Mouse (Mus musculus): ENCODE results near the gene Pcyt2.

Pcyt2 gene

DNA sequence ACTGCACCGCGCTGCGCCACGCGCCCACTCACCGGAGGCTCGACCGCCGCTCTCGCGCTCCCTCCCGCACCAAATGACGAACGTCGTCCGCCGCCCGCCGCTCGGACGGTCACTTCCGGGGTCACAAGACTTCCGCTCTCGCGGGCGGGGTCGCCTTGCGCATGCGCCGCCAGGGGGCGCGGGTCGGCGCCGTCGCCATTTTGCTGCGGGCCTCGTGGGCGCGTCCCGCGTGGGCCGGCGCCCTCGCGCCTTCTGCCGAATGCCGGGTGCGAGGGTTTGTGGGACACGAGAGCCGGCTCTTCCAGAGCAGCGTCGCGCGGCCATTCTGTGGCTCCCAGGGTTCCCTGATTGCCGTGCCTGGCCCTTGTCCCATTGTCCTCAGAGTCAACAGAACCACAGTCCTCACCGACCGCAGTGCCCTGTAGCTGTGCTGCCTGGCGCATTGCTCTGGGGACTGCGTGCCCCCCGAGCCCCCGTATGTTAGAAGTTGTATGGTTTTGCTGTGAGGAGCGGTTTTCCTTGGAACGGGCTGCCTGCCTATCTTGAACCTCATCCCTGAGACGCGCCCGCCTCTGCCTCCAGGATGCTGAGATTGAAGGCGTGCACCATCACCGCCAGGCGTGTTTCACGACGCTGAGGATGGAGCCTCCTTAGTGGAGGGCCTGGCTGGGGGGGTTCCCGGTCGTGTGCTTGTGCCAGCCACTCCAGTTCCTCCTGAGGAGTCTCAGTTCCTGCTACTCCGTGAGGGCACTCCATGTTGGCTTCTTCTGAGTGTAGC is 36.1 kb downstream of the Pcyt2 start, which contains the start of gene Arhgdia:
Gene Arhgdia (minus strand): TSS at position 135 of the 778 bp plus-strand sequence.
- DNase-seq (ENCODE audit: low read depth, low spot score) = peak; percentile 94

DNA sequence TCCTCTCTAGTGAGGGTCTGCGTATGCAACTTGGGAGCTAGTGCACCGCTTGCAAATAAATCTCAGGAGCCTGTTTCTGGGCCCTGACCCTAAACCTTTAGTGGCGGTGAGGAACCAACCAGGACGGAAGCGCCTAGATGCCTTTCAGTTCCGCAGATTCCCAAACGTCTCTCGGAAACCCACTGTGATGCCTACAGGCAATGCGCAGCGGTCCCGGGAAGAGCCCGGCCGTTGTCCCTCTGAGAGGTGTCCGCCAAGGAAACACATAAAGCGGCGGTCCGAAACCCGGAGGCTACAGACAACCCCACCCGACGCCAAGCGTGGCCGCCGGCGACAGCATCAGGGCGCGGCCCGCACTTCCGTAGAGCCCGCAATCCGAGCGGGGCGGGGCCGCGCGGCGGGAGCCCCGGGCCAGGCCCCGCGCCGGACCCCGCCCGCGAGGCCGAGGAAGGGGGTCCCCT is 36.8 kb downstream of the Pcyt2 start:
- DNase-seq (ENCODE audit: low read depth, low spot score) = peak; percentile 68

DNA sequence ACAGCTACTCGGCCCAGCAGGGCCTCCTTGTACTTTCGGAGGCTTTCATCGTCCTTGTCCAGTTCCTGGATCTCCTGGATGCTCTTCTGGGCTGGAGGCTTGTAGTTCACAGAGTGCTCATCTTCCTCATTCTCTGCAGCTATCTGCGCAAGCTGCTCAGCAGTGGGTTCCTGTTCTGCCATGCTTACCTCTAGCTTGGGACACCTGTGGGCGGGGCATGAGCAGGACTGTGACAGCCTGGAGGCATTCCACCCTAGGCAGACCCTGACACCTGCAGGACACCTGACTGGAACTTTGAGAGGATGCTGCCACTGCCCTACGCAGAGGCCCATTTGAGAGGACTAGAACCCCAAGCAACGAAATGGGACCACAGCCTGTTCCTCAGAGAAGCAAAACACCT is 37.5 kb downstream of the Pcyt2 start:
- peak; percentile 44 for DNase-seq (ENCODE audit: low read depth, low spot score)

DNA sequence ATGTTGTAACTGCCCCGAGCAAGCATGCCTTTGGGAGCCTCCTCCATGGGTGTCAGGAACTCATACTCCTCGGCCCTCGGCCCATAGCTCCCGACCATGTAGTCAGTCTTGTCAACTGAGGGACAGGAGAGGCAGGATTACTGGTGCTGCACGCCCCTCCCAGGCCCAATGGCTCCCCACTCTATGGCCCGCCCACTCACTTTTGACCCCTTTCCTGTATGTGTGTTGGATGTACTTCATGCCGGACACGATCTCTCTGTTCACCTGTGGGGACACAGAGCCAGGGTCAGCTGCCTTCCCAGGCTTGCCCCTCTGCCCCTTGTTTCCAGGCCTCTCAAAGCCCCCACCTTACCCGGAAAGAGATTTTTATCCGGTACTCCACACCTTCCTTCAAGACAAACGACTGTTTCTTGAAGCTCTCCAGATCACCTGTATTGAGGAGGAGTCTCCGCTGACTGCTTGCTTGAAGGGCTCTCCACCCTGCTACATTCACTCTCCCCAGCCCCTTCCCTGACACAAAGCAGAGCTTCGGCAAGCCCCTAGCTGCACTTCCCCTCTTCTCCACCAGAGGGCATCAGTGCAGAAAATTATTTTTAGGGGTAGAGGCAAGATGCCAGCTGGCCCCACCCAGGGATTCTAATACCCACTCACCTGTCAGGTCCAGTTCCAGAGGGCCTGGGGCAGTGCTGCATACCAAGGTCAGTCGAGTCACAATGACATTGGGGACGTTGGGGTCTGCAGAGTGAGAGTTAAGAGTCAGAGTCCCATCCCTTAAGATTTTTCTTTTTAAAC is 38.2 kb downstream of the Pcyt2 start:
- peak; percentile 85 for DNase-seq (ENCODE audit: low read depth, low spot score)

DNA sequence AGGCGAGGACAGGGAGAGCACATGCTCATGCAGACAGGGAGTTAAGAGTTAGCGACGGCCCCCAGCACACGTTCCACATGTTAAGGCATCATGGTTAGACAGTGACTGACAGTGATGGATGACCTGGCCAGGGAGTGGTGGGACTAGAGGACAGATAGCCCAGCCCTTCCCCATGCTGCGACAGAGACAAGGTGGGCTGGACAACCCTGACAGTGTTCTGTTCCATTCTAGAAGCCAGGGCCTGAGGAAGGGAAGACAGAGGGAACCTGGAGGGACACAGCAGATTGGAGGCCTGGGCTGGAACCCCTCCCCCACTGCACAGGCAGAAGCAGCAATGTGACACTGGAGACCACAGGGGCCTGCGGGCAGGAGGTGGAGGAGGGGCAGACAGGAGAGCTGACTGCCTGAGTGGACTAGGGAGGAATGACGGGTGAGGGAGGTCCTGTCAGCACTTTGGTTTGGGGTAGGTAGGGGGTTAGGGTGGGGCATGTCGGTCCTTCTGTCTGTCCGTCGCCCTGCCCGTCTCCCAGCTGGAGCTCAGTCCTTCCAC is 39.0 kb downstream of the Pcyt2 start:
- no peak for DNase-seq (ENCODE audit: low read depth, low spot score)

DNA sequence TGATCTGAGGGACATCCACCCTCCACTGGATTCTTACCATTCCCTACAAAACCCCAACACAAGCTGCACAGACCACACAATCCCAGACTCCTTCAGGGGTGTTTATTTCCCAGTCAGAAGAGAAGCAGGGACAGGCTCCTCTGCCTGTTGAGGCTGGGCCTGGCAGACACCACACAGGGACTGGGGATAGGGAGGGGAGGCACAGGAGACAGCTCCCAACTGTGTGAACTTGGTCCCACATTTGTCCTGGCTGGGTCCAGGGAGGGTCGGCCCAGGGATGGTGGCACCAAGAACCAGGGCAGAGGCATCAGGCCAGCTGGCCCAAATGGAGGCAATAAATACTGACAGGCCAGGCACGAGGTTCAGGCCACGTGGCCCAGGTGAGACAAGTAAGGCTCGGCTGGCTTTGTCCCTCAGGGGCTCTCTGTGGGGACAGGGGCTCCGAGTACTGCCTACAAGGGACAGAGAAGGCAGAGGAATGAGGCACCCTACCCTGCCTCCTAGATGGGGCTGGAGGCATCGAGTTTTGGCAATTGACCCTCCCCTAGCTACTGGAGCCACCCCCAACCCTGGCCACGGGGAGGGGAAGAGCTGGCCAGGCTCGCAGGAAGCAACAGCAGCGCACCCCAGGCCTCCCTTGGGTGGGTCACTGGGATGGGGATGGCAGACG is 39.6 kb downstream of the Pcyt2 start:
- no peak for DNase-seq (ENCODE audit: low read depth, low spot score)

DNA sequence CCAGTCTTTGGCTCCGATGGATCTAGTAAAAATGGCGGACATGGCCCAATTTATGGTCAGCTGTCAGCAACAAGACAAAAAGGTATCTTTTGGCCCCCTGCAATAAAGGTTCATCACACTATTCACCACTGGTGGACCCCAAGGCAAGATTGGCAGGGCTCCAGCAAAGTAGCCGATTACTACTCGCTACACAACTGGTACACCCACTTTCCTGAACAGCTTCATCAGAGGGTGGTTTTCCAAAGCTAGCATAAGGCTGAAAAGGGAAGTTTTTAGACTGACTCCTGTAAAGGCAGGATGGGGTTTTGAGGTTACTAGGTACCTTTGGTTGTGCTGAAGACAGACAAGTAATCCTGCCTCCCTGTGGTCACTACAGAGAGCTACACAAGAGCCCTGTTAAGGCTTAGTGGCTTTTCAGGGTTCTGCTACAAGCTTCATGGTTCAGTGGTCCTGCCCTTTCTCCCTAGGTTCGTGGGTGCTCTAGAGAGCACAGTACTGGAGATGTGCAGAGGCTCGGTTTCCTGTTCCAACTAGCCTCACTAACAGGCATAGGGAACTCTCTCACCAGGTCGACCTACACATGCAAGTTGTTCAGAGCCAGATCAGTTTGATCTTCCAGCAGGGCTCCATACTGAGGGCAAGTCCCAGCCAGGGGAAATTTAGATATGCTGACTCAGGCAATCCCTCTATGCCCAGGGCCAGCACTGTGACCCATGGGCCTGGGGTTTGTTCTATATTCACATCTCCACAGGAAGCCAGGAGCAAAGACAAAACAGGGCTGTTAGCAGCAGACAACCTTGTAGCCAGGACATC is 40.3 kb downstream of the Pcyt2 start:
- DNase-seq (ENCODE audit: low read depth, low spot score) = peak; percentile 63

DNA sequence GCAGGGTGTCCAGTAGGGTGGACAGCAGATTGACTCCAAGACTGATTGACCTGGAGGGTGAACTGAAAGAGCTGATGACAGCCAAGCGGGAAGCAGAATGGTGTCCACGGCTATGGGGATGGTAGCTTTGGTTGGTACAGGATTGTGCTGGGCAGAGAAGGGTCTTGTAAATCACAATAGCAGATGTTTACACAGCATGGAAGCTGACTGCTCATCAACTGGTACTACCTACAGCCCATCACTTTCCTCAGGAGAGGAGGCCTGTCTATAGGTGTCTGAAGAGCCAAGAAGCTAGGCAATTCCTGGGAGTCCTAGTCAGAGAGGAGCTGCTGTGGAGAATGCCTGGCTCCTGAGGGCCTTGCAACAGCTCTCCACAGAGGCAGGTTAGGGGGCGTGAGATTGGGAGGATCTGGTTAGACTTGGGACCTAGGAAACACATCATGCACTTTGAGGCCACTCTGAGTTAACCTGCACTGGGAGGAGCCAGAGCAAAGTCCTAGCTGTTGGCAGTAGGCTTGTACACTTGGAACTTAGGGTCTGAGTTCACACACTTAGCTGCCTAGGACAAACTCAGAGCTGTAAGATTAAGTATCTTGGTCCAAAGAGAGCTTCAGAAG is 41.3 kb downstream of the Pcyt2 start:
- no peak for DNase-seq (ENCODE audit: low read depth, low spot score)

DNA sequence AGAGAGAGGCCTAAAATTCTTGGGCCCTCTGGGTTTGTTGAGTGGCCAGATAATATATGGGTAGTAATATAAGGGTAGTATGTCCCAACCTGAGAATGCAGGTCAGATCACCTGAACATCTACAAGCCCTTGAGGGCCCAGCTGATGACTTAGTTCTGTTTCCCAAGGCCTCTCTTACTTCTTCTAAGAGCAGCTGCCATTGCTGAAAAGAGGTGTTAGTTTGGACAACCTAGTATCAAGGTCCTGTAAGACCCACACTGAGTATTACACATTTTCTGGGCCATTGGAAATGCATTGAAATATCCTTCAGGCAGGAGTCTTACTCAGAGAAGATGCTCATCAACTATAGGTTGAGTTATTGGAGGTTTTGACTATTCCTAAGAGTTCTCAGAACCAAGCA is 41.8 kb downstream of the Pcyt2 start:
- DNase-seq (ENCODE audit: low read depth, low spot score) = no peak

DNA sequence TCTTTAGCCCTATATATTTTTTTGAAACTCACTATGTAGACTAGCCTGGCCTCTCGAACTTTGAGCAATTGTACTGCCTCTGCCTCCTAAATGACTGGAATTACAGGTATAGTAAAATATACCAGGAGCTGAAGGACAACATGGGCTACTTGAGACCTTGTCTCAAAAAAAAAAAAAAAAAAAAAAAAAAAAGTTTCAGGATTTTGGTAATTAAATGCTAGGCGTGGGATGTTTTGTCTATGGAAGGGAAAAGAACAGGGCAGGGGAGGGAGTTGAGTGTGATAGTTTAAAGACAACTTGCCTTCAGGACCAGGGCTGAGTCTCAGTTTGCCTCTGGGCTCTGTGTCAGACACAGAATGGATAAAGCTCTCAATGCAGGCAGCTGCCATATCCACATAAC is 42.7 kb downstream of the Pcyt2 start:
- no peak for DNase-seq (ENCODE audit: low read depth, low spot score)

DNA sequence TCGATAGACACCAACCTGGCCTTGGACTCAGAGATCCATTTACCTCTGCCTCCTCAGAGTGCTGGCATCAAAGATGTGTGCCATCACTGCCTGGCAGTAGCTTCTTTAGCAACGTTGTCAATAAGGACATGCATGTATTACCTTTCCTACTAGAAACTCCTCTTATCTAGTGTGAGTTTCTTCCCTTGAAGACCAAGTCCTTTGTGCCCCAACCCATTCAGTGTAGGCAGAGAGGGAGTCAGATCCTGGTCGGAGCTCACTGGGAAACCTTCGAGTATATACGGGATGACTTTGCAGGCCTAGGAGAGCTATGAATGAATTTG is 43.5 kb downstream of the Pcyt2 start:
- DNase-seq (ENCODE audit: low read depth, low spot score) = peak; percentile 39

DNA sequence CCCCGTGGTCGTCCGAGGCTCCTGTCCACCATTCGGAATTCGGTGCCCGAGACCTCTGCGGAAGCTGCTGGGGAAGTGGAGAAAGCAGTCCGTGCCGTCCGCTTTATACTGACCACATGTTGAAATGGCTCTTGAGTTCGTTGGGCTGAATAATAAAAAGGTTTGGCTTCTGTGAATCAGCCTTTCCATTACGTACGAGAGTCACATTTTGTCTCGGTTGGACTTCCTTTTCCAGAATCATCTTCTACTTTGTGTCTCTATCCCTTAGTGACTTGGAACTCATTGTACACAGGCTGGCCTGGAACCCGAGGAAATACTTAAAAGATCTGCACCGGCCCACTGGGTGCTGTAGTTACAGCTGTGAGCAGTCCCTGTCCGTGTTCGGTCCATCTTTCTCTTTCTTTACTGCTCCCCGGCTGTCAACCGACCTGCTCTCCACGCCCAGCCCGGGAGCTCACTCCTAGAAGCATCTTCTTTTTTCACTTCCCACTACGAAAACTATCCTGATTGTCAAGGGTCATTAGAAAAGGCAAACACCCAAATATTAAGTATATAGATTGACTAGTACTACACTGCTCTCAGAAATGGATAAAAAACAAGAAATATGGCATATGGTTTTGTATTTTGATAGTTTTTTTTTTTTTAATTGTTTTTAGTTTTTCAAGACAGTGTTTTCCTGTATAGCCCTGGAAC is 44.0 kb downstream of the Pcyt2 start:
- peak; percentile 84 for DNase-seq (ENCODE audit: low read depth, low spot score)

DNA sequence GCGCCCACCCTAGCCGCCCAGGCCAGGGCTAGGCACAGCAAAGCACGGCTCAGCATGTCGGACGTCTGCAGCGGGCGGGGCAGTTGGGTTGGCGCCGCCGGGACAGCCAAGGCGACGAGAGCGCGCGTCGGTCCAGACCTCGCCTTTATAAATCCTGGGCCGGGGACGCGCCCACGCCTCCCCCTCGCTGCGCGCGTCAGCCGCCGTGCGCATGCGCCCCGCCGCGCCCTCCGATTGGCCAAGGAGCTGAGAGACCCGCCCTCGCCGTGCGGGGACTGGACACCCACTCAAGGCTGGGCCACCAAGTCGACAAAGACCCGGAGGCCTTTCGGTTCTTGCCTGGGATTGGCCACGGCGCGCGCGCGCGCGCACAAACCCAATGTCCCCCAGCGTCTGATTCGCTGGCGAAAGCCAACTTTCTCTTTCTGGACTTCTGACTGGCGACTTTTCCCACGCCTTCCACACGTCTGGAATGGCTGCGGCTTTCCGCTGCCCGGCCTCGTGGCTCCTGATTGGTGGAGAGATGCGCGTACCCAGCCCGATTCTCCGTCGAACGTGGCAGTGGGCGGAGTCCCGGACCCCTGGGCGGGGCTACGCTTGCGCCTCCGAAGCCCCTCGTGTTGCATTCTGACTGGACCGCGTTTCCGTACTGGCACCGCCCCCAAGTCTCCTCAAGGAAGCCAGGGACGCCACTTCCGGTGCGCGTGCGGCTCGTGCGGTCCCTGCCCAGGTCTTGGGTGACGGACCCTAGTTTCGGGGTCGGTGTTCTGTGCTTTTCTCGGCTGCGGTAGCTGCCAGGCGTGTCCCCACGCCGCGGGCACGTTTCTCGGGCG is 44.8 kb downstream of the Pcyt2 start, which contains the start of gene P4hb:
Gene P4hb (minus strand): TSS at position 502 of the 833 bp plus-strand sequence.
- peak; percentile 98 for DNase-seq (ENCODE audit: low read depth, low spot score)

DNA sequence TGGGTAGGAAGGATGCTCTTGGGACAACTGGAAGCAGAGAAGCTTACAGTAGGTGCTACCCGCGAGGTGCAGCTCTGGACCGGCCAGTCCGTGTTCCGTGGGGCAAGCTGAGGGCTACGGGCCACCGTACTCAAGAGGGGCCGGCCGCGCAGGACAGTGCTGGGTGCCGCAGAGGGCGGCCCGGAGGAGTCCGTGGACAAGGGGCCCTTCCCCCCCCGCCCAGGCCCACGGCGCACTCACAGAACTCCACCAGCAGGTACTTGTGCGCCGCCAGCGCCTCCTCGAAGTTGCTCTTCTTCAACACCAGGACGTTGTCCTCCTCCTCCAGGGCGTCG is 45.4 kb downstream of the Pcyt2 start:
- no peak for DNase-seq (ENCODE audit: low read depth, low spot score)

DNA sequence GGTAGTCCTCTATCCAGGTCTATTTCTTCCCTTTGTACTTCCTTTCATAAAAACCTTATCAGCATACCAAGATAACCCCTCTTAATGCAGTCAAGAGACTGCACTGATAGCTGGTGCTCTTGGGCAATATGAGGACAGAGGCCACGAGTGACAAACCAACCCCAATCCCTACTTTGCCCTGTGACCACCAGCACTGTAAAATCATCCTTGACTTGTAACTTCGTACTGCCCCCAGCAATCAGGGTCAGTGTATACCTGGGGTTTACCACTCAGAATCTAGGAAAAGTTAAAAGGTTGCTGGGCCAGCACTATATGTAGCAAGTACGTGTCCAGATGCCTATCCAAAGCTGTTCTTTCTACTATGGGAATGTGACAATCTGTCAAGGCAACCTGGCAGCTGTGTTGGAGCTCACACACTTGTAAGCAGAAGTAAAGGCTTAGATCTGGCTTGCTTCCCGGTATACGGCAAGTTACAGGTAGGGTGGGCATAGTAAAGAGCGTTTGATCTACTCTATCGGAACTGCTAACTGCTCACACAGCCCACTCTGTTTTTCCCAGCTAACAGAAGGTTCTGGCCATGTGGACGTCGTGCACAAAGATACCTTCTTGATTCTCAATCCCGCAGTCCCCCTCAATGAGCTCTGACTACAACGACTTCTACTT is 45.9 kb downstream of the Pcyt2 start:
- DNase-seq (ENCODE audit: low read depth, low spot score) = no peak

DNA sequence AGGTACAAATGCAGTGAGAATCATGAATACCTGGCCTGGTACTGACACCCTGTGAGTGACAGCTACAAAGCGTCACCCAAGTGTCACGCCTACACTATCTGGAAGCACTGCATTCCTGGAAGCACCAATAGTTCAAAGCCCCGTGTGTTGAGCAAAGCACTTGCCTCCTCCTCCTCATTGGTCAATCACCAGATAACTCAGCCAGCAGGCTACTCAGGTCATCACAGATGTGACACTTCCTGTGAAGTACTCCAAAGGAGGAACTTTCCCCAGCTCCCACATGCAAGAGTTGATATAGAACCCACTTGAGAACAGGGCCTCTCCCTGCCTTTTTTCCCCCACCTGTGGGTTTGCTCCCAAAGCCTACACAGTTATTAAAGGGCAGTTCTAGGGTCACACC is 46.6 kb downstream of the Pcyt2 start:
- DNase-seq (ENCODE audit: low read depth, low spot score) = no peak

DNA sequence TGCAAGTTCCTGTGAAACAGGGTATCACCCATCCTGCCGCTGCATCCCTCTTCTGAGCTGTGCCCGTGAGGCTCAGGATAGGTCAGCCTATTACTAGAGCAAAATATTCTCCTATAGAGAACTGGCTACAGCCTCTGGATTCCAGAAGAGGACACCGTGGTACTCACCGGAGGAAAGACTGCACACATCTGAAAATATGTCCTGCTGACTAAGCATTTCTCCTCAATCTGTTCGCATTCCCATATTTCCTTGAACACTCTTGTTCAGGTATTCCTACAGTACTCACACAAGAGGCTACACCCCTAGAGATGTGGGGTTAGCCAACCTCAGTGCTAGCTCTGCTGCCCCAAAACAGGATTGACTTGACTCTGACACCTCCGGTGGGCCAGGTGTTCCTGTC is 49.4 kb downstream of the Pcyt2 start:
- DNase-seq (ENCODE audit: low read depth, low spot score) = no peak

DNA sequence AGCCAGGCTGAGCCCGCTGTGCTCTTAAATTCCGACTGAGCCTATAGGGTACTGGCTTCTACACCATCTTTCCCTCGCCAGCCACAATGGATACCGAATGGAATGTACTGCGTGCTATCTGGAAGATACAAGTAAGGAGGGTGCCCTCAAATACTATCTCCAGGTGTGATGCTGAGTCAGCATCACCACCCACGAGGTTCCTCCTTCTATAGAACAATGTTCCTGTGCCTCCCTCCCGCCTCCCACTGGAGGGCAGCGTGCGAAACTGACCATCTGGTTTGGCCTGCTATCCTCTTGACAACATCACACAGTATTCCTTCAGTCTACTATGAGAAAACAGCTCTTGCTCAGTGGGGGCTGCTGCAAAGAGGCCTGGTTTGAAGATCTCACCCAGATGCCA is 52.6 kb downstream of the Pcyt2 start:
- DNase-seq (ENCODE audit: low read depth, low spot score) = no peak

DNA sequence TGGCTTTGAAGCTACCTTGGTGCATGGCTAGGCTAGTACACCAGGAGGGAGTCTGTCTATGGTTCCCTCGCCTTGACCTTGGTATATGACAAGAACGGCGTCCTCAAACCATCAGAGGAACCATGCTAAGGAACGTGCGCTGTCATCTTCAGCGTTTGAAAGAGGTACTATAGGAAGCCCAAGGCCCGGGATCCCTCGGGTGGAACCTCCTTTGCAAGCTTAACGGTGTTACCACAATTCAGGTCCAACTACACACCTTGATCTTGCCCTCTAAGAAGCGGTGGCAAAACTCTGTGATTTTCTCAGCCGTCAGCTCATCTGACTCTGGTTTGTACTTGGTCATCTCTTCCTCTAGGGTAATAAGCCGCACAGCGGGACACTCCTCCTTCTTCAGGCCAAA is 54.8 kb downstream of the Pcyt2 start:
- DNase-seq (ENCODE audit: low read depth, low spot score) = no peak

All from CD4-positive, CD25-positive, alpha-beta regulatory T cell, adult 2 months (primary cell).